Mouse (Mus musculus) small intestine, adult 2 months (tissue): ENCODE data around the gene Mlxip. TPM values are rescaled to one million over a fixed set of nuclear protein-coding genes. Genes with fewer than 3 reads are reported as not detected.

Source experiments
- H3K27ac ChIP-seq: fragments of 200-500 bp; 2 replicates; pipeline ENCODE4 v1.5.1; 2012; ENCODE audit warnings: low read depth, low read length, control low read depth, inconsistent platforms; ENCODE audit not compliant: insufficient read depth
- H3K27me3 ChIP-seq: fragments of 200-500 bp; 2 replicates; pipeline ENCODE4 v1.6.1; 2012; ENCODE audit warnings: mild to moderate bottlenecking, moderate library complexity, low read length, inconsistent platforms; ENCODE audit not compliant: control insufficient read depth, insufficient read depth
- H3K36me3 ChIP-seq: fragments of 200-500 bp; 2 replicates; pipeline ENCODE4 v1.6.1; 2012; ENCODE audit warnings: mild to moderate bottlenecking, low read length, control low read depth, inconsistent platforms; ENCODE audit not compliant: control insufficient read depth, insufficient read depth
- H3K4me1 ChIP-seq: fragments of 200-500 bp; 2 replicates; pipeline ENCODE4 v1.6.1; 2012; ENCODE audit warnings: low read length, inconsistent platforms, mixed read lengths; ENCODE audit not compliant: control insufficient read depth, insufficient read depth, insufficient read length
- H3K4me3 ChIP-seq: fragments of 200-500 bp; 2 replicates; pipeline ENCODE4 v1.5.1; 2012; ENCODE audit warnings: low read depth, mild to moderate bottlenecking, control low read depth, inconsistent platforms, low read length, moderate library complexity
- CTCF ChIP-seq: fragments of 200-500 bp; IDR thresholded peaks from 2 replicates; pipeline ENCODE4 v1.5.1; 2012; ENCODE audit warnings: low read depth, mild to moderate bottlenecking, control low read depth, inconsistent platforms, low read length, moderate library complexity, mixed read lengths; ENCODE audit not compliant: insufficient replicate concordance, insufficient read length; ENCODE audit errors: extremely low read depth
- POLR2A ChIP-seq: fragments of 200-500 bp; IDR thresholded peaks from 2 replicates; pipeline ENCODE4 v1.6.1; 2012; ENCODE audit warnings: low read depth, mild to moderate bottlenecking, control low read depth, inconsistent platforms, low read length, moderate library complexity
- WGBS: fragments of 180-500 bp; shearing (Covaris S2); methylation state at CpG from one replicate; pipeline ENCODE4 v1.1.7; 2018; 5-methylcytosine and 5-hydroxymethylcytosine counted together
- polyA plus RNA-seq: library from polyadenylated mRNA; depleted of rRNA; stranded (reverse); fragments of >200 nt; gene quantifications from 2 replicates; pipeline ENCODE4 v1.2.3, GENCODE M21; 2012

The Mlxip gene
- polyA plus RNA-seq, 1 experiment: 39.7 TPM

GRCm38 (mm10) chr5:123355918-123356317 is 38.7 kb upstream of the Mlxip start:
- no peak for TF ChIP-seq POLR2A
- TF ChIP-seq CTCF: no peak
- WGBS: 60% methylated on average over 11 of the region's 11 CpGs
- no peak overlapping the region for H3K4me3 ChIP-seq
- H3K4me1 ChIP-seq: no peaks in the 10 kb centered on the region
- no peaks in the 10 kb centered on the region for H3K27me3 ChIP-seq
- H3K27ac ChIP-seq: no peak overlapping the region
- peaks cover 15% of the 10 kb centered on the region for H3K36me3 ChIP-seq

GRCm38 (mm10) chr5:123357253-123357652 is 37.3 kb upstream of the Mlxip start:
- TF ChIP-seq POLR2A (no peak), CTCF (no peak)
- Histone ChIP-seq H3K27me3 (no peaks in the 10 kb centered on the region), H3K4me3 (no peak overlapping the region), H3K4me1 (no peaks in the 10 kb centered on the region), H3K36me3 (peaks cover 16% of the 10 kb centered on the region), H3K27ac (no peak overlapping the region)
- WGBS: 85% methylated on average over 4 of the region's 4 CpGs

- TF ChIP-seq POLR2A: no peak
- no peak for TF ChIP-seq CTCF
- H3K4me1 ChIP-seq: peaks cover 2% of the 10 kb centered on the region; the same call in 1 of the 2 replicates
- no peaks in the 10 kb centered on the region for H3K27me3 ChIP-seq
- H3K27ac ChIP-seq: no peak overlapping the region
- peaks cover 16% of the 10 kb centered on the region for H3K36me3 ChIP-seq
- 91% methylated on average over 6 of the region's 6 CpGs for WGBS
- no peak overlapping the region for H3K4me3 ChIP-seq
Measured at GRCm38 (mm10) chr5:123359431-123359830, 35.2 kb upstream of the Mlxip start.

- WGBS: 87% methylated on average over 4 of the region's 4 CpGs
Measured at GRCm38 (mm10) chr5:123362911-123363310, 31.7 kb upstream of the Mlxip start.

GRCm38 (mm10) chr5:123364302-123364971 is 30.2 kb upstream of the Mlxip start:
- no peak overlapping the region for H3K4me3 ChIP-seq
- no peaks in the 10 kb centered on the region for H3K27me3 ChIP-seq
- TF ChIP-seq POLR2A: no peak
- TF ChIP-seq CTCF: no peak
- peak overlapping the region; percentile 68 for H3K27ac ChIP-seq
- WGBS: 75% methylated on average over 11 of the region's 11 CpGs
- peaks cover 4% of the 10 kb centered on the region; the same call in 1 of the 2 replicates for H3K36me3 ChIP-seq
- peaks cover 2% of the 10 kb centered on the region; the same call in 1 of the 2 replicates for H3K4me1 ChIP-seq

More at GRCm38 (mm10) chr5:123362911-123363310, 31.7 kb upstream of the Mlxip start:
- peaks cover 2% of the 10 kb centered on the region; the same call in 1 of the 2 replicates for H3K4me1 ChIP-seq
- peaks cover 5% of the 10 kb centered on the region for H3K36me3 ChIP-seq
- no peaks in the 10 kb centered on the region for H3K27me3 ChIP-seq
- H3K4me3 ChIP-seq: no peak overlapping the region
- H3K27ac ChIP-seq: no peak overlapping the region
- no peak for TF ChIP-seq CTCF
- no peak for TF ChIP-seq POLR2A

GRCm38 (mm10) chr5:123368869-123369488 is 25.6 kb upstream of the Mlxip start:
- no peaks in the 10 kb centered on the region for H3K27me3 ChIP-seq
- peaks cover under 1% of the 10 kb centered on the region; the same call in 1 of the 2 replicates for H3K4me1 ChIP-seq
- TF ChIP-seq CTCF (peak; percentile 95; the same call in 1 of the 2 replicates), POLR2A (no peak)
- no peak overlapping the region for H3K4me3 ChIP-seq
- H3K27ac ChIP-seq: no peak overlapping the region
- 78% methylated on average over 13 of the region's 13 CpGs for WGBS
- H3K36me3 ChIP-seq: peaks cover 14% of the 10 kb centered on the region

- no peak overlapping the region for H3K27ac ChIP-seq
- no peak overlapping the region for H3K4me3 ChIP-seq
- WGBS: 81% methylated on average over 5 of the region's 5 CpGs
- peaks cover 14% of the 10 kb centered on the region for H3K36me3 ChIP-seq
- no peaks in the 10 kb centered on the region for H3K27me3 ChIP-seq
- TF ChIP-seq CTCF (no peak), POLR2A (no peak)
- no peaks in the 10 kb centered on the region for H3K4me1 ChIP-seq
Measured at GRCm38 (mm10) chr5:123370049-123370448, 24.5 kb upstream of the Mlxip start.
